Mouse (Mus musculus): ENCODE measurements around the gene Gm49384. TPM values are rescaled to one million over a fixed set of nuclear protein-coding genes. Genes with fewer than 3 reads are reported as not detected.

Gene Gm49384
- 0.20 and 1.2 TPM in 2 replicates for polyA plus RNA-seq (2012; rRNA removed; ENCODE audit: low replicate concordance)

GRCm38 (mm10) chr12:69204052-69204833 lies at the start of gene Gm49384:
Gm49384 (minus strand) TSS chr12:69204267.

GRCm38 (mm10) chr12:69240876-69241275 lies 36.8 kb upstream of the Gm49384 start, which contains the start of gene Klhdc1:
Klhdc1 (plus strand) TSS chr12:69241176.

GRCm38 (mm10) chr12:69227776-69228466 lies 23.9 kb upstream of the Gm49384 start, which contains the start of gene Pole2:
Pole2 (minus strand) TSS chr12:69228195.

GRCm38 (mm10) chr12:69198164-69198535 lies 5.9 kb downstream of the Gm49384 start, which contains the start of gene Dnaaf2:
Dnaaf2 (minus strand) TSS chr12:69198429.

DNA sequence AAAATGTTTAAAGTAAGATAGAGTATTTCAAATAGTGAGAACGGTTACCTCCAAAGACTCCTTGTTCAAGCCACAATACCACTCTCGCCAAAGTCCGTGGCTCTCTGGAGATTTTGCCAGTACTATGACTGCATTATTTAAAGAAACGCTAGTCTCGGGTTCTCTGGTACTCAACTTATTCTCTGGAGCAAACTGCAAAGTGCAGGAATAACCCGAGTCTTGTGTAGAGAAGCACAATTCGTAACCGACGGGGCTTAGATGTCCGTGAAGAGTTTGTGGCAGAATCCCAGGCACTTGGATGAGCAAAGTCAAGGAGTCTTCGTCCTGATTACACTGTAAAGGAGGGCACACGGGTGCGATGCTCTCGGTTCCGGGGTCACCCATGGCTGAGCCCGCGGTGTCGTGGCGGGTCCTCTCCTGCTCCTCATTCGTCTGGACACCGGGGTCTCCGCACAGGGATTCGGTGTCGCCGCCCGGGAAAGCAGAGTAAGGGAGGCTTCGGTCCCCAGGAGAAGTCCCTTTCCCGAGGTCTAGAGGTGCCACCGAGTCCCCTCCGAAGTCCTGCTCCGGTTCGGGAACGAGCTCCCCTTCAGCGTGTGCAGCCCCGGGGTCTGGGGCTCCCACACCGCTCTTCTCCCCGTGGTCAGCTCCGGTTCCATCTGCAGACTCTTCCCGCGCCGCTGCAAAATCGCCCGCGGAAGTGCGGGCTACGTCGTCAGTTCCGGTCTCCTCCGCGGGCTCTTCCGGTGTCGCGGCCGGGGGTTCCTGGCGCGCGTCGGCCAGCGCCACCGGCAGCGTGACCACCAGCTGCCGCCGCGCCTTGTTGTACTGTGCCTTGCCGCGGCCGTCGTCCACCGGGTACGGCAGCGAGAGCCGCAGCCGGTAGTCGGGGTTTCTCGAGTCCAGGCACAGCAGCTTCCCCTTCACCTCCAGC lies 7.4 kb downstream of the Gm49384 start, which contains the start of gene Gm49383:
Gene Gm49383, minus strand, starts transcription at position 661 of the 934 bp plus-strand sequence.

GRCm38 (mm10) chr12:69183583-69184308 lies 20.3 kb downstream of the Gm49384 start, which contains the start of the genes Rpl36al and Mgat2:
Rpl36al (minus strand) TSS chr12:69184083.
Mgat2 (plus strand) TSS chr12:69184157.

DNA sequence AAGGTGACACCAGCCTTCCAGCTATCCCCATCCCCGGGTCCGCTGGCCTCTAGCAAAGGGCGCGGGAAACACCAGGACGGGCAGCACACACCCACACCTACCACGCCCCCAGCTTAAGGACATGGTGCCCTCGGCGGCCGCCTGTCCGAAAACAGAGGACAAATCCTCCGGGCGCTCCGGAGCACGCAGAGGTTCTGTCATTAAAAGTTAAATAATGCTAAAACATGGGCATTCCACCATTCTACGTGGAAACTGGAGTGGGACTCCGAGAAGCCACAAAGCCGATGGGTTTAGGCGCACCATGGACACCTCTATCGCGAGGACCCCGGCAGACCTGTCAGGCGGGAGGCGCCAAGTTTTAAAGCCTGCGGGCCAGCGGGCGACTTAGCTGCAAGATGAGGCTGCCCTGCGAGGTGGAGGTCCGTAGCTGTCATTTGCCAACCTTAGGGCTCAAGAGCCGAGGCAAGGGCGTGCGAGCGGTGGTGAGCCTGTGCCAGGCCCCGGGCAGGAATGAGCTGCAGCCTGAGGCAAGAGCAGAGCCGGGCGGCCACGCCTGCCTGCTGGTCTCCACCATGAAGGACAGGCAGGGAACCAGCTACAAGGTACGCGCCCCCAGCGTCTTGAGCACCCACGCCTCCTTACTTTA lies 35.5 kb downstream of the Gm49384 start, which contains the start of gene Lrr1:
Gene Lrr1, plus strand, starts transcription at position 354 of the 646 bp plus-strand sequence.

GRCm38 (mm10) chr12:69158765-69159577 lies 45.1 kb downstream of the Gm49384 start, which contains the start of gene Rps29:
Rps29 (minus strand) TSS chr12:69159186.

Other genes starting within 250 kb of the Gm49384 start
- 1,164 and 1,779 TPM in 2 replicates for gene Rps29, start 45.1 kb downstream of the Gm49384 start, polyA plus RNA-seq (2012; rRNA removed; ENCODE audit: low replicate concordance)
- gene Lrr1, start 35.5 kb downstream of the Gm49384 start, polyA plus RNA-seq (2012; rRNA removed; ENCODE audit: low replicate concordance), result 0.91 TPM in 1 of 2 replicates, not detected in the other
- gene Rpl36al, start 20.2 kb downstream of the Gm49384 start, polyA plus RNA-seq (2012; rRNA removed; ENCODE audit: low replicate concordance), result 107 and 138 TPM in 2 replicates
- 15.9 and 30.9 TPM in 2 replicates for gene Mgat2, start 20.1 kb downstream of the Gm49384 start, polyA plus RNA-seq (2012; rRNA removed; ENCODE audit: low replicate concordance)
- gene Gm49383, start 7.2 kb downstream of the Gm49384 start, polyA plus RNA-seq (2012; rRNA removed; ENCODE audit: low replicate concordance), result 1.7 and 2.8 TPM in 2 replicates
- gene Dnaaf2, start 5.8 kb downstream of the Gm49384 start, polyA plus RNA-seq (2012; rRNA removed; ENCODE audit: low replicate concordance), result 0.67 and 2.3 TPM in 2 replicates
- 2.2 and 7.0 TPM in 2 replicates for gene Pole2, start 23.9 kb upstream of the Gm49384 start, polyA plus RNA-seq (2012; rRNA removed; ENCODE audit: low replicate concordance)
- gene Klhdc1, start 36.9 kb upstream of the Gm49384 start, polyA plus RNA-seq (2012; rRNA removed; ENCODE audit: low replicate concordance), result 3.7 and 6.2 TPM in 2 replicates
- 28.4 and 49.6 TPM in 2 replicates for gene Klhdc2, start 92.4 kb upstream of the Gm49384 start, polyA plus RNA-seq (2012; rRNA removed; ENCODE audit: low replicate concordance)
- 5.2 and 6.9 TPM in 2 replicates for gene Nemf, start 152.9 kb upstream of the Gm49384 start, polyA plus RNA-seq (2012; rRNA removed; ENCODE audit: low replicate concordance)
- gene Arf6, start 167.9 kb upstream of the Gm49384 start, polyA plus RNA-seq (2012; rRNA removed; ENCODE audit: low replicate concordance), result 60.8 and 111 TPM in 2 replicates
- 0.76 and 1.2 TPM in 2 replicates for gene Gm9887, start 168.2 kb upstream of the Gm49384 start, polyA plus RNA-seq (2012; rRNA removed; ENCODE audit: low replicate concordance)

All from subcutaneous adipose tissue, adult 2 months (tissue).